Mouse (Mus musculus): ENCODE results near the gene Celf5. TPM values are rescaled to one million over a fixed set of nuclear protein-coding genes. Genes with fewer than 3 reads are reported as not detected.

The Celf5 gene
- total and polyA plus RNA-seq, 2 experiments, result not detected

GRCm38 (mm10) chr10:81474461-81474860, 8.0 kb downstream of the Celf5 start:
- WGBS, result 72% methylated on average over 10 of the region's 10 CpGs
- no peaks in the 10 kb centered on the region for H3K4me1 ChIP-seq (ENCODE audit: control insufficient read depth, insufficient read depth, low read length)
- H3K36me3 ChIP-seq (ENCODE audit: control insufficient read depth, insufficient read depth, low read length), result no peaks in the 10 kb centered on the region
- no peak for TF ChIP-seq POLR2A (IDR thresholded peaks at IDR 0.05; ENCODE audit: extremely low read depth, insufficient read depth, low read length)
- no peak for TF ChIP-seq CTCF (IDR thresholded peaks at IDR 0.05; ENCODE audit: low read depth, low read length)
- no peak for DNase-seq (ENCODE audit: extremely low read depth, low read depth, low spot score)
- H3K27me3 ChIP-seq (ENCODE audit: control insufficient read depth, insufficient read depth, low read length), result peaks cover 21% of the 10 kb centered on the region
- H3K27ac ChIP-seq (replicated peaks; ENCODE audit: insufficient read depth, low read depth, low read length), result no peak overlapping the region
- no peaks in the 10 kb centered on the region for H3K79me2 ChIP-seq (ENCODE audit: control insufficient read depth, insufficient read depth, low read length)
- H3K4me3 ChIP-seq (ENCODE audit: insufficient read depth, low read depth, low read length), result no peak overlapping the region
- no peak overlapping the region for H3K9ac ChIP-seq (ENCODE audit: low read depth, low read length)

- H3K9ac ChIP-seq (ENCODE audit: low read depth, low read length), result no peak overlapping the region
- H3K79me2 ChIP-seq (ENCODE audit: control insufficient read depth, insufficient read depth, low read length), result no peaks in the 10 kb centered on the region
- no peak overlapping the region for H3K4me3 ChIP-seq (ENCODE audit: insufficient read depth, low read depth, low read length)
- no peak overlapping the region for H3K27ac ChIP-seq (replicated peaks; ENCODE audit: insufficient read depth, low read depth, low read length)
- no peaks in the 10 kb centered on the region for H3K36me3 ChIP-seq (ENCODE audit: control insufficient read depth, insufficient read depth, low read length)
- TF ChIP-seq POLR2A (IDR thresholded peaks at IDR 0.05; ENCODE audit: extremely low read depth, insufficient read depth, low read length) (no peak), CTCF (IDR thresholded peaks at IDR 0.05; ENCODE audit: low read depth, low read length) (no peak)
- WGBS, result 8% methylated on average over 22 of the region's 22 CpGs
- H3K4me1 ChIP-seq (ENCODE audit: control insufficient read depth, insufficient read depth, low read length), result no peaks in the 10 kb centered on the region
- H3K27me3 ChIP-seq (ENCODE audit: control insufficient read depth, insufficient read depth, low read length), result peaks cover 15% of the 10 kb centered on the region
- no peak for DNase-seq (ENCODE audit: extremely low read depth, low read depth, low spot score)
Observed at GRCm38 (mm10) chr10:81473003-81473451, 9.5 kb downstream of the Celf5 start.

GRCm38 (mm10) chr10:81472403-81473002, 10.0 kb downstream of the Celf5 start:
- Histone ChIP-seq H3K27me3 (ENCODE audit: control insufficient read depth, insufficient read depth, low read length) (peaks cover 14% of the 10 kb centered on the region; the same call in 1 of the 2 replicates), H3K36me3 (ENCODE audit: control insufficient read depth, insufficient read depth, low read length) (no peaks in the 10 kb centered on the region), H3K79me2 (ENCODE audit: control insufficient read depth, insufficient read depth, low read length) (no peaks in the 10 kb centered on the region), H3K4me1 (ENCODE audit: control insufficient read depth, insufficient read depth, low read length) (no peaks in the 10 kb centered on the region), H3K9ac (ENCODE audit: low read depth, low read length) (no peak overlapping the region), H3K4me3 (ENCODE audit: insufficient read depth, low read depth, low read length) (no peak overlapping the region), H3K27ac (replicated peaks; ENCODE audit: insufficient read depth, low read depth, low read length) (no peak overlapping the region)
- WGBS, result 12% methylated on average over 18 of the region's 18 CpGs
- TF ChIP-seq CTCF (IDR thresholded peaks at IDR 0.05; ENCODE audit: low read depth, low read length) (no peak), POLR2A (IDR thresholded peaks at IDR 0.05; ENCODE audit: extremely low read depth, insufficient read depth, low read length) (no peak)
- DNase-seq (ENCODE audit: extremely low read depth, low read depth, low spot score), result no peak

GRCm38 (mm10) chr10:81470454-81470853, 12.1 kb downstream of the Celf5 start:
- DNase-seq (ENCODE audit: extremely low read depth, low read depth, low spot score), result no peak
- Histone ChIP-seq H3K79me2 (ENCODE audit: control insufficient read depth, insufficient read depth, low read length) (no peaks in the 10 kb centered on the region), H3K27ac (replicated peaks; ENCODE audit: insufficient read depth, low read depth, low read length) (no peak overlapping the region), H3K36me3 (ENCODE audit: control insufficient read depth, insufficient read depth, low read length) (no peaks in the 10 kb centered on the region), H3K4me1 (ENCODE audit: control insufficient read depth, insufficient read depth, low read length) (no peaks in the 10 kb centered on the region), H3K4me3 (ENCODE audit: insufficient read depth, low read depth, low read length) (no peak overlapping the region), H3K27me3 (ENCODE audit: control insufficient read depth, insufficient read depth, low read length) (peaks cover 14% of the 10 kb centered on the region), H3K9ac (ENCODE audit: low read depth, low read length) (no peak overlapping the region)
- 40% methylated on average over 18 of the region's 18 CpGs for WGBS
- TF ChIP-seq POLR2A (IDR thresholded peaks at IDR 0.05; ENCODE audit: extremely low read depth, insufficient read depth, low read length) (no peak), CTCF (IDR thresholded peaks at IDR 0.05; ENCODE audit: low read depth, low read length) (no peak)

GRCm38 (mm10) chr10:81469253-81469652, 13.3 kb downstream of the Celf5 start:
- Histone ChIP-seq H3K4me3 (ENCODE audit: insufficient read depth, low read depth, low read length) (no peak overlapping the region), H3K9ac (ENCODE audit: low read depth, low read length) (no peak overlapping the region), H3K27me3 (ENCODE audit: control insufficient read depth, insufficient read depth, low read length) (peaks cover 20% of the 10 kb centered on the region), H3K79me2 (ENCODE audit: control insufficient read depth, insufficient read depth, low read length) (no peaks in the 10 kb centered on the region), H3K36me3 (ENCODE audit: control insufficient read depth, insufficient read depth, low read length) (no peaks in the 10 kb centered on the region), H3K4me1 (ENCODE audit: control insufficient read depth, insufficient read depth, low read length) (no peaks in the 10 kb centered on the region), H3K27ac (replicated peaks; ENCODE audit: insufficient read depth, low read depth, low read length) (no peak overlapping the region)
- 79% methylated on average over 5 of the region's 5 CpGs for WGBS
- no peak for TF ChIP-seq POLR2A (IDR thresholded peaks at IDR 0.05; ENCODE audit: extremely low read depth, insufficient read depth, low read length)
- TF ChIP-seq CTCF (IDR thresholded peaks at IDR 0.05; ENCODE audit: low read depth, low read length), result no peak
- no peak for DNase-seq (ENCODE audit: extremely low read depth, low read depth, low spot score)

GRCm38 (mm10) chr10:81467670-81468235, 14.8 kb downstream of the Celf5 start:
- TF ChIP-seq POLR2A (IDR thresholded peaks at IDR 0.05; ENCODE audit: extremely low read depth, insufficient read depth, low read length) (no peak), CTCF (IDR thresholded peaks at IDR 0.05; ENCODE audit: low read depth, low read length) (no peak)
- no peaks in the 10 kb centered on the region for H3K36me3 ChIP-seq (ENCODE audit: control insufficient read depth, insufficient read depth, low read length)

More at GRCm38 (mm10) chr10:81467670-81468235, 14.8 kb downstream of the Celf5 start:
- Histone ChIP-seq H3K79me2 (ENCODE audit: control insufficient read depth, insufficient read depth, low read length) (no peaks in the 10 kb centered on the region), H3K27me3 (ENCODE audit: control insufficient read depth, insufficient read depth, low read length) (peaks cover 24% of the 10 kb centered on the region), H3K27ac (replicated peaks; ENCODE audit: insufficient read depth, low read depth, low read length) (no peak overlapping the region), H3K9ac (ENCODE audit: low read depth, low read length) (no peak overlapping the region), H3K4me3 (ENCODE audit: insufficient read depth, low read depth, low read length) (no peak overlapping the region), H3K4me1 (ENCODE audit: control insufficient read depth, insufficient read depth, low read length) (no peaks in the 10 kb centered on the region)
- WGBS, result 82% methylated on average over 16 of the region's 16 CpGs
- DNase-seq (ENCODE audit: extremely low read depth, low read depth, low spot score), result no peak
